Mouse (Mus musculus): ENCODE results near the gene March10. TPM values are rescaled to one million over a fixed set of nuclear protein-coding genes. Genes with fewer than 3 reads are reported as not detected.

The March10 gene
- total and polyA plus RNA-seq, 3 experiments, result 0.08 TPM; not detected in 2

DNA sequence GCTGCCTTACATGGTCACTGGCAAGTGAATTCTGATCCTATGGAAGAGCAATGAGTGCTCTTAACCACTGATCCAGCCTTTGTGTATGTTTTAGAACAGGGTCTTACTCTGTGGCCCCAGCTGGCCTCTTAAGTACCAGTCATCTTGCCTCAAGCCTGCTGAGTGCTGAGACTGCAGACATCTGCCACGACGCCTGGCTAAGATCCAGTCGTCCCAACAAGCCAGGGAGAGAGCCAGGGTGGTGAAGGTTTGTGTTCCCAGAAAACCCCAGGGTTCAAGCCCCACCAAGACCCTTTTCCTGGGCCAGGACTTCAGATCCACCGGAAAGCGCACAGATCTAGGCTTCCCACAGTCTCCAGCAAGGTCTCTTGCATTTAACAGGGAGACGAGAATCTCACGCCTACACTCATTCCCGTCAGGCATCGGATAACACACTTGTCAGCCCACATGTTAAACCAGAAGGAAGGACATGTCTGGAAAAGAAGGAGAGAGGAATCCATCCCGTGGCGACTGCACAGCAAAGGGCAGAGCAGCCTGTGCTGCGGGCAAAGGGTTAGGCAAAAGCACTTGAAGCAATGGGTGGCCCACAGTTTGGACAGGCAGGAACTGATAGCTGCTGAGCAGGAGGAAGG is 144.1 kb downstream of the March10 start:
- TF ChIP-seq CTCF (IDR thresholded peaks at IDR 0.05) (no peak), EP300 (IDR thresholded peaks at IDR 0.05; ENCODE audit: insufficient read depth, low read depth, low read length) (no peak), POLR2A (IDR thresholded peaks at IDR 0.05; ENCODE audit: insufficient read depth, low read depth, low read length) (no peak)
- H3K36me3 ChIP-seq (ENCODE audit: control insufficient read depth, insufficient read depth, low read length), result no peaks in the 10 kb centered on the region
- H3K9ac ChIP-seq (ENCODE audit: low read depth, low read length), result no peak overlapping the region
- no peaks in the 10 kb centered on the region for H3K27me3 ChIP-seq (ENCODE audit: control insufficient read depth, insufficient read depth, low read length)
- WGBS, result 59% methylated on average over 12 of the region's 12 CpGs
- H3K27ac ChIP-seq, result peak overlapping the region; percentile 26
- H3K79me2 ChIP-seq (replicated peaks; ENCODE audit: control insufficient read depth, insufficient read depth, low read length), result no peaks in the 10 kb centered on the region
- intact Hi-C loops (cut with DNase I), result no loop called here
- no peak overlapping the region for H3K4me3 ChIP-seq
- DNase-seq, result no peak
- peaks cover 10% of the 10 kb centered on the region for H3K4me1 ChIP-seq (ENCODE audit: control insufficient read depth, insufficient read depth, low read length)

GRCm38 (mm10) chr11:105311291-105311975 is 145.1 kb downstream of the March10 start:
- no peak for TF ChIP-seq POLR2A (IDR thresholded peaks at IDR 0.05; ENCODE audit: insufficient read depth, low read depth, low read length)
- no peak for TF ChIP-seq CTCF (IDR thresholded peaks at IDR 0.05)
- no peak for TF ChIP-seq EP300 (IDR thresholded peaks at IDR 0.05; ENCODE audit: insufficient read depth, low read depth, low read length)
- Histone ChIP-seq H3K9ac (ENCODE audit: low read depth, low read length) (no peak overlapping the region), H3K36me3 (ENCODE audit: control insufficient read depth, insufficient read depth, low read length) (no peaks in the 10 kb centered on the region), H3K27me3 (ENCODE audit: control insufficient read depth, insufficient read depth, low read length) (no peaks in the 10 kb centered on the region), H3K79me2 (replicated peaks; ENCODE audit: control insufficient read depth, insufficient read depth, low read length) (no peaks in the 10 kb centered on the region), H3K4me3 (peak overlapping the region; percentile 13; the same call in 1 of the 2 replicates), H3K27ac (peak overlapping the region; percentile 47), H3K4me1 (ENCODE audit: control insufficient read depth, insufficient read depth, low read length) (peaks cover 8% of the 10 kb centered on the region)
- 31% methylated on average over 24 of the region's 24 CpGs for WGBS
- peak; percentile 72 to 73 for DNase-seq
- intact Hi-C loops (cut with DNase I), result no loop called here

Other genes with a start within 250 kb of the March10 start
- gene Mrc2, start 164.1 kb downstream of the March10 start, total RNA-seq (2021), result 10 to 100 TPM; 13.9 to 17.5 TPM
- gene Mrc2, start 164.1 kb downstream of the March10 start, polyA plus RNA-seq (2012; rRNA removed), result 11.2 and 14.5 TPM in 2 replicates
- gene Tanc2, start 133.3 kb upstream of the March10 start, total RNA-seq (2021), result 10 to 100 TPM; 11.9 to 15.2 TPM
- gene Tanc2, start 133.3 kb upstream of the March10 start, polyA plus RNA-seq (2012; rRNA removed), result 3.5 and 6.9 TPM in 2 replicates